Mouse (Mus musculus): ENCODE data around the gene Scand1. TPM values are rescaled to one million over a fixed set of nuclear protein-coding genes. Genes with fewer than 3 reads are reported as not detected.

The Scand1 gene
- polyA plus RNA-seq, 1 experiment from 2014 or later, result 93.4 TPM

DNA sequence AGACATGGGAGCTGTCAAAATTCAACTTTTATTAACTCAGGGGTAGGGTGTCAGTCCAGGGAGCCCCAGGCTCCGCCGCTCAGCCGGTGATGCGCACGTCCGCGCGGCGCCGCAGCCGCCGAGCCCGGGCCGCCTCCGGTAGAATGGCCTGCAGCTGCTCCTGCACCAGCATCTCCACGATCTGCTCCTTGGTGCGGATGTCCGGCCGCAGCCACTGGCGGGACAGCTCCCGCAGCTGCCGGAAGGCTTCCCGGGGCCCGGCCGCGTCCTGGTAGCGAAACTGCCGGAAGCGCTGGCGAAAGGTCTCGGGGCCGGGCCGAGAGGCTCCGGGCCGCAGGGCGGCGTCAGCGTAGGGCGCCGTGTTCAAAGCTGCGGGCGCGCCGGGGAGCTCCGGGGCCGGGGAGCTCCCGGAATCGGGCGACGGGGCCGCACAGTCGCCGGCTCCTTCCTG, 638 bp downstream of the Scand1 start:
- Histone ChIP-seq H3K4me2 (peak overlapping the region; percentile 85), H3K9me3 (ENCODE audit: control insufficient read depth, low read length) (no peaks in the 10 kb centered on the region), H3K36me3 (ENCODE audit: control insufficient read depth, insufficient read depth, low read length) (peaks cover 4% of the 10 kb centered on the region; the same call in 1 of the 2 replicates), H3K4me3 (ENCODE audit: low read depth, low read length) (peak overlapping the region; percentile 75), H3K27me3 (ENCODE audit: control insufficient read depth, insufficient read depth, low read length) (no peaks in the 10 kb centered on the region), H3K27ac (ENCODE audit: low read depth, low read length) (peak overlapping the region; percentile 91), H3K4me1 (ENCODE audit: control insufficient read depth, insufficient read depth, low read length) (peaks cover 4% of the 10 kb centered on the region; the same call in 1 of the 2 replicates), H3K9ac (ENCODE audit: low read length) (peak overlapping the region; percentile 93)
- WGBS, result under 1% methylated on average over 44 of the region's 53 CpGs
- ATAC-seq (ENCODE audit: low FRiP score), result peak; percentile 77
- DNase-seq (ENCODE audit: low spot score, missing footprints), result peak; percentile 97

DNA sequence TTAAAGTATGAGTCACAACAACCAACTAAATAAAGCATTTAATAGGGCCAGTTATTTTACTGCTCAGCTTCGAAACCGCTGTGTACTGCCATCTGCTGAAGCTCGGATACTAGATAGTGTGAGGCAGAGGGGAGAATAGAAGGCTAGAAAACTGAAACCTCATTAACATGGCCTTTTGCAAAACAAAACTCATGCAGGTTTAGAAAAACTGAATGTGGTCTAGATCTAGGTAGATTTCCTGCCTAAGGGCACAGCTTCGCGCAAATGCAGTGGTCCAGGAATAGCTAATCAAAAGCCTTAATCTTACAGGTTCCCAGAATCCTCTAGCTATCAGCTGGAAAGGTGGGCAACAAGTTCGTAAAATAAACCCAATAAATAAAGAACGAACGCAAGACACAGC, 1.1 kb downstream of the Scand1 start:
- 19% methylated on average over 8 of the region's 8 CpGs for WGBS
- H3K4me2 ChIP-seq, result peak overlapping the region; percentile 85
- peaks cover 4% of the 10 kb centered on the region; the same call in 1 of the 2 replicates for H3K4me1 ChIP-seq (ENCODE audit: control insufficient read depth, insufficient read depth, low read length)

DNA sequence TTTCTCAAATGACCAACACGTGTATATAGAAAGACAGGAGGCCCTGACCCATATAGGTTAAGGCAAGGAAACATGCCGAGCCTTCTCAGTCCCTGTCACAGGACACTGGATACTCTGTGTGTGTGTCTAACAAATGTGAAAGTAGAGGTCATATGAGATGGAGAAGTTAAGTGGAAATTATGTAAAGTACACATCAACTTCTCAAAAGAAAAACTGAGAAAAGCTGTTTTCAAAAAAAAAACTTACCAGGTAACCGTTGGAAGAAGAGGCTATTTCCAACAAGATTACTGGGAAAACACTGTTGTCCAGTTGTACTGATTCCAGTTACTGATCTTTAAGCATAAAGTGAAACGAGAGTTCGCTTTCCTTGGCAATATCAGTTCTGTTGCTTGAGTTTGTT, 1.6 kb downstream of the Scand1 start:
- peak overlapping the region; percentile 75; the same call in 1 of the 2 replicates for H3K4me3 ChIP-seq (ENCODE audit: low read depth, low read length)
- ATAC-seq (ENCODE audit: low FRiP score), result no peak

More for the DNA sequence above, 1.1 kb downstream of the Scand1 start:
- Histone ChIP-seq H3K27me3 (ENCODE audit: control insufficient read depth, insufficient read depth, low read length) (no peaks in the 10 kb centered on the region), H3K4me3 (ENCODE audit: low read depth, low read length) (peak overlapping the region; percentile 75), H3K27ac (ENCODE audit: low read depth, low read length) (peak overlapping the region; percentile 91), H3K9me3 (ENCODE audit: control insufficient read depth, low read length) (no peaks in the 10 kb centered on the region), H3K9ac (ENCODE audit: low read length) (peak overlapping the region; percentile 93), H3K36me3 (ENCODE audit: control insufficient read depth, insufficient read depth, low read length) (peaks cover 4% of the 10 kb centered on the region; the same call in 1 of the 2 replicates)
- ATAC-seq (ENCODE audit: low FRiP score) (no peak), DNase-seq (ENCODE audit: low spot score, missing footprints) (no peak)

DNA sequence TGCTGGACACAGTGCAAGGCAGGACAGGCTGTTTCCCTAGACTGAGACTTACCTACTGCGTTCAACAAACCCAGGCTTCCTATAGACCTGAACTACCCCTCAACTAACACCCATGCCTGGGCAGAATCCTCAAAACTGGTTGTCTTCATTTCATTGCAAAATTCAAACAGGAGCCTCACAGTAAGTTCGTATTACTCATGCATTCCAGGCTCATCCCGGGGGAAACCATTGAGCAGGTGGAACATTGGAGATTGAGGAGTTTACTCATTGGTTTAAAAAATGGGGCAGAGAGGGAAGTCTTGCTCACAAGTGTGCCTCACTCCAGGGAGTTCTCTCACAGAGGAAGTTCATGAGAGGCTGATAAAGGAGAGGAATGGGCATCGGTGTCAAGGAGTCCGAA, 2.0 kb downstream of the Scand1 start:
- Histone ChIP-seq H3K4me1 (ENCODE audit: control insufficient read depth, insufficient read depth, low read length) (peaks cover 4% of the 10 kb centered on the region; the same call in 1 of the 2 replicates), H3K36me3 (ENCODE audit: control insufficient read depth, insufficient read depth, low read length) (peaks cover 4% of the 10 kb centered on the region; the same call in 1 of the 2 replicates), H3K27me3 (ENCODE audit: control insufficient read depth, insufficient read depth, low read length) (no peaks in the 10 kb centered on the region), H3K4me2 (no peak overlapping the region), H3K9ac (ENCODE audit: low read length) (no peak overlapping the region), H3K9me3 (ENCODE audit: control insufficient read depth, low read length) (no peaks in the 10 kb centered on the region), H3K27ac (ENCODE audit: low read depth, low read length) (no peak overlapping the region), H3K4me3 (ENCODE audit: low read depth, low read length) (no peak overlapping the region)
- 98% methylated on average over 5 of the region's 5 CpGs for WGBS
- DNase-seq (ENCODE audit: low spot score, missing footprints) (peak; percentile 79), ATAC-seq (ENCODE audit: low FRiP score) (no peak)

More for the DNA sequence above, 1.6 kb downstream of the Scand1 start:
- H3K9me3 ChIP-seq (ENCODE audit: control insufficient read depth, low read length), result no peaks in the 10 kb centered on the region
- peak overlapping the region; percentile 85; the same call in 1 of the 2 replicates for H3K4me2 ChIP-seq
- peaks cover 4% of the 10 kb centered on the region; the same call in 1 of the 2 replicates for H3K36me3 ChIP-seq (ENCODE audit: control insufficient read depth, insufficient read depth, low read length)
- no peak overlapping the region for H3K9ac ChIP-seq (ENCODE audit: low read length)
- H3K27me3 ChIP-seq (ENCODE audit: control insufficient read depth, insufficient read depth, low read length), result no peaks in the 10 kb centered on the region
- peaks cover 4% of the 10 kb centered on the region; the same call in 1 of the 2 replicates for H3K4me1 ChIP-seq (ENCODE audit: control insufficient read depth, insufficient read depth, low read length)
- H3K27ac ChIP-seq (ENCODE audit: low read depth, low read length), result no peak overlapping the region
- peak; percentile 79 for DNase-seq (ENCODE audit: low spot score, missing footprints)
- 93% methylated on average over 5 of the region's 5 CpGs for WGBS

DNA sequence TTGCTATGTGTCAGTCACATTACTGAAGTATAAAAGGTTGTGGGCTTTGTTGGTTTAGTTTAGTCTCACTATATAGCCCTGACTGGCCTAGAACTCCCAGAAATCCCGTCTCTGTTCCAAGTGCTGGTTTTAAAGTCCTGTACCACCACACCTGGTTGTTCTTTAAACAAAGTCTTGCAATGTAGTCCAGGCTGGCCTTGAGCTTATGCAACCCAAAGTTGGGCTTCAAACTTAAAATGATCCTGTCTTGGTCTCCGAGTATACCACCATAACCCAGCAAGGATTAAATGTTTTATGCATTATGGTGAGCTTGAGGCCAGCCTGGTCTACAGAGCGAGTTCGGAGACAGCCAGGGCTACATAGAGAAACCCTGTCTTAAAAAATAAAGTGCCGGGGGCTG, 2.6 kb downstream of the Scand1 start:
- Histone ChIP-seq H3K9me3 (ENCODE audit: control insufficient read depth, low read length) (no peaks in the 10 kb centered on the region), H3K9ac (ENCODE audit: low read length) (no peak overlapping the region), H3K27me3 (ENCODE audit: control insufficient read depth, insufficient read depth, low read length) (no peaks in the 10 kb centered on the region), H3K36me3 (ENCODE audit: control insufficient read depth, insufficient read depth, low read length) (peaks cover 4% of the 10 kb centered on the region; the same call in 1 of the 2 replicates), H3K27ac (ENCODE audit: low read depth, low read length) (no peak overlapping the region), H3K4me2 (no peak overlapping the region), H3K4me1 (ENCODE audit: control insufficient read depth, insufficient read depth, low read length) (peaks cover 4% of the 10 kb centered on the region; the same call in 1 of the 2 replicates), H3K4me3 (ENCODE audit: low read depth, low read length) (no peak overlapping the region)
- 92% methylated on average over 5 of the region's 5 CpGs for WGBS
- no peak for ATAC-seq (ENCODE audit: low FRiP score)
- peak; percentile 59 for DNase-seq (ENCODE audit: low spot score, missing footprints)

DNA sequence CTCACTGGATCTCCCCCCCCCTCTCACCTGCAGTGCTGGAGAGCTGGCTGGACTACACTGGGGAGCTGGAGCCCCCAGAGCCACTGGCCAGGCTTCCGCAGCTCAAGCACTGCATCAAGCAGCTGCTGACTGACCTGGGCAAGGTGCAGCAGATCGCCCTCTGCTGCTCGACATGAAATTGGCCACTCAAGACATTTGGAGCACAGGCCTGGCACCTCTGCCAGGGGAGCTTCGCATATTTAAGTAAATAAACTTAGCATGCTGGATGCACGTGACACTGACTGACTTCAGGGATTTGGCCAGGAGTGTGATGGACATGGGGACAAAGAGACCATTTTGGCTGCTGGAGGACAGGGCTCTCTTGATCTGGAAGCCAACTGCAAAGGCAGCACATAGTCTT, 5.2 kb downstream of the Scand1 start:
- no peak for ATAC-seq (ENCODE audit: low FRiP score)

DNA sequence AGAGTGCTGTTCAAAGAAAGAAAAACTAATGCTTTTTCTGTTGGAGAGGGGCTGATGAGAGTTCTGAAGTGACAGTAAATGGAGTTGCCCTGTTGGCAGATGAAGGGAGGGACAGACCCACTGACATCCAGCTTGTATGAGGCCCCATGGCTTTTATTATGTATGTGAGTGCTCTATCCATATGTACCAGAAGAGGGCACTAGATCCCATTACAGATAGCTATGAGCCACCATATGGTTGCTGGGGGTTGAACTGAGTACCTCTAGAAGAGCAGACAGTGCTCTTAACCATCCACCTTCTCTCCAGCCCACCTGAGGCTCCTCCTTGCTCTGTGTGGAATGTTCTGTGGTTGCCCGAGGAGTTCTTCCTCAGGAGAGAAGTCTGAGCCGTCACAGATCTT, 6.7 kb downstream of the Scand1 start:
- no peak overlapping the region for H3K9ac ChIP-seq (ENCODE audit: low read length)
- DNase-seq (ENCODE audit: low spot score, missing footprints) (peak; percentile 82), ATAC-seq (ENCODE audit: low FRiP score) (0 out of 2 replicates have a peak, but pooled peaks have one; percentile 38)
- H3K4me3 ChIP-seq (ENCODE audit: low read depth, low read length), result no peak overlapping the region
- no peaks in the 10 kb centered on the region for H3K27me3 ChIP-seq (ENCODE audit: control insufficient read depth, insufficient read depth, low read length)
- 90% methylated on average over 2 of the region's 2 CpGs for WGBS
- H3K27ac ChIP-seq (ENCODE audit: low read depth, low read length), result no peak overlapping the region
- H3K36me3 ChIP-seq (ENCODE audit: control insufficient read depth, insufficient read depth, low read length), result peaks cover 5% of the 10 kb centered on the region
- no peaks in the 10 kb centered on the region for H3K9me3 ChIP-seq (ENCODE audit: control insufficient read depth, low read length)
- H3K4me1 ChIP-seq (ENCODE audit: control insufficient read depth, insufficient read depth, low read length), result no peaks in the 10 kb centered on the region
- no peak overlapping the region for H3K4me2 ChIP-seq

More for the DNA sequence above, 5.2 kb downstream of the Scand1 start:
- H3K4me1 ChIP-seq (ENCODE audit: control insufficient read depth, insufficient read depth, low read length), result peaks cover 4% of the 10 kb centered on the region; the same call in 1 of the 2 replicates
- H3K27me3 ChIP-seq (ENCODE audit: control insufficient read depth, insufficient read depth, low read length), result no peaks in the 10 kb centered on the region
- H3K9ac ChIP-seq (ENCODE audit: low read length), result no peak overlapping the region
- peaks cover 2% of the 10 kb centered on the region; the same call in 1 of the 2 replicates for H3K36me3 ChIP-seq (ENCODE audit: control insufficient read depth, insufficient read depth, low read length)
- H3K4me2 ChIP-seq, result no peak overlapping the region
- 63% methylated on average over 5 of the region's 5 CpGs for WGBS
- no peak overlapping the region for H3K27ac ChIP-seq (ENCODE audit: low read depth, low read length)
- DNase-seq (ENCODE audit: low spot score, missing footprints), result peak; percentile 70
- H3K4me3 ChIP-seq (ENCODE audit: low read depth, low read length), result no peak overlapping the region
- H3K9me3 ChIP-seq (ENCODE audit: control insufficient read depth, low read length), result no peaks in the 10 kb centered on the region

DNA sequence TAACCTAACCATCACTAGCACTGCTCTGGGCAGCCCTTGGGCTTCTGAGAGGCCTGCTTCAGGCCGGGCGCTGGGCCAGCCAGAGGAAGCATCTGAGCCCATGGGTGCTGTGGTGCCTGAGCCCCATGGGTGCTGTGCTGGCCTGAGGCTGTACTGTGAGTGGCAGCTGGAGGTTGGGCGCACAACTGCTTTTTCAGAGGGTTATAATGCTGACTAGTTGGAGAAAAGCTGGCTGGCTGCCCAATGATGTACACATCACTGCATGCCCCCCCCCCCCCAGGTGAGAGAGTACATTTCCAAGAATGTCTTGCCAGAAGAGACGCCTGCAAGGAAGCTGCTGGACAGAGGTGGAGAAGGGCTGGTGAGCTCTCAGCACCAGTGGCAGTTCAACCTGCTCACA, 8.2 kb downstream of the Scand1 start:
- no peaks in the 10 kb centered on the region for H3K9me3 ChIP-seq (ENCODE audit: control insufficient read depth, low read length)
- ATAC-seq (ENCODE audit: low FRiP score), result no peak
- no peak overlapping the region for H3K27ac ChIP-seq (ENCODE audit: low read depth, low read length)
- peak; percentile 6 for DNase-seq (ENCODE audit: low spot score, missing footprints)
- no peaks in the 10 kb centered on the region for H3K27me3 ChIP-seq (ENCODE audit: control insufficient read depth, insufficient read depth, low read length)
- no peaks in the 10 kb centered on the region for H3K4me1 ChIP-seq (ENCODE audit: control insufficient read depth, insufficient read depth, low read length)
- no peak overlapping the region for H3K4me2 ChIP-seq
- no peak overlapping the region for H3K4me3 ChIP-seq (ENCODE audit: low read depth, low read length)
- H3K9ac ChIP-seq (ENCODE audit: low read length), result no peak overlapping the region
- 94% methylated on average over 4 of the region's 4 CpGs for WGBS
- peaks cover 8% of the 10 kb centered on the region for H3K36me3 ChIP-seq (ENCODE audit: control insufficient read depth, insufficient read depth, low read length)

DNA sequence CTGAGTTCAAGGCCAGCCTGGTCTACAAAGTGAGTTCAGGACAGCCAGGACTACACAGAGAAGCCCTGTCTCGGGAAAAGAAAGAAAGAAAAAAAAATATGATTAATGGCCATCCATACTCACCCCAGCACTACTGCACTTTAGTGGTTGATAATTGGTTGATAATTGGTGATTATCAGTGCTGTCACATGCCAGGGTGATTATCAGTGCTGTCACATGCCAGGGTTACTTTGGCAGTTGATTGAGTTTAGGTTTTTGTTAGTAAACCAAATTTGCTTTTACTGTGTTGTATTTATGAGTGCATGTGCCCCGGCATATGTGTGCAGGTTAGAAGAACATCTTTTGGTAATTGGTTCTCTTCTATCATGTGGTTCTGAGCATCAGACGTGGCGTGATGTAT, 10.4 kb downstream of the Scand1 start:
- H3K9ac ChIP-seq (ENCODE audit: low read length), result no peak overlapping the region
- no peak overlapping the region for H3K27ac ChIP-seq (ENCODE audit: low read depth, low read length)
- ATAC-seq (ENCODE audit: low FRiP score), result no peak
- WGBS, result 95% methylated on average over 4 of the region's 4 CpGs
- H3K36me3 ChIP-seq (ENCODE audit: control insufficient read depth, insufficient read depth, low read length), result peaks cover 12% of the 10 kb centered on the region
- no peak overlapping the region for H3K4me2 ChIP-seq
- no peaks in the 10 kb centered on the region for H3K4me1 ChIP-seq (ENCODE audit: control insufficient read depth, insufficient read depth, low read length)
- H3K4me3 ChIP-seq (ENCODE audit: low read depth, low read length), result no peak overlapping the region
- H3K9me3 ChIP-seq (ENCODE audit: control insufficient read depth, low read length), result no peaks in the 10 kb centered on the region
- no peaks in the 10 kb centered on the region for H3K27me3 ChIP-seq (ENCODE audit: control insufficient read depth, insufficient read depth, low read length)
- peak; percentile 8 for DNase-seq (ENCODE audit: low spot score, missing footprints)
